Mouse (Mus musculus): Measurements from ENCODE around the gene Nr6a1.

- TF ChIP-seq POLR2A (IDR thresholded peaks at IDR 0.05; ENCODE audit: insufficient read depth, low read depth, low read length) (no peak), CTCF (IDR thresholded peaks at IDR 0.05; ENCODE audit: insufficient read depth, low read depth, low read length) (no peak)
These were observed 210.1 kb downstream of the Nr6a1 start for GRCm38 (mm10) chr2:38717436-38717835.
